Mouse (Mus musculus) small intestine, adult 2 months (tissue): ENCODE measurements around the gene Fezf1.

Experiments
- CTCF ChIP-seq: fragments of 200-500 bp; IDR thresholded peaks from 2 replicates; pipeline ENCODE4 v1.5.1; 2012; ENCODE audit warnings: low read depth, mild to moderate bottlenecking, control low read depth, inconsistent platforms, low read length, moderate library complexity, mixed read lengths; ENCODE audit not compliant: insufficient replicate concordance, insufficient read length; ENCODE audit errors: extremely low read depth
- POLR2A ChIP-seq: fragments of 200-500 bp; IDR thresholded peaks from 2 replicates; pipeline ENCODE4 v1.6.1; 2012; ENCODE audit warnings: low read depth, mild to moderate bottlenecking, control low read depth, inconsistent platforms, low read length, moderate library complexity

- TF ChIP-seq POLR2A (no peak), CTCF (no peak)
Measured at GRCm38 (mm10) chr6:23272979-23273378, 24.8 kb upstream of the Fezf1 start.
